Mouse (Mus musculus): ENCODE measurements around the gene Tmem233. TPM values are rescaled to one million over a fixed set of nuclear protein-coding genes. Genes with fewer than 3 reads are reported as not detected.

The Tmem233 gene
- polyA plus RNA-seq, 1 experiment from 2014 or later: not detected

- no peak overlapping the region for H3K9ac ChIP-seq (ENCODE audit: low read depth, low read length)
- H3K4me2 ChIP-seq (replicated peaks; ENCODE audit: low read depth): no peak overlapping the region
- no peak overlapping the region for H3K4me3 ChIP-seq (ENCODE audit: low read depth, low read length)
- H3K27ac ChIP-seq (ENCODE audit: low read depth, low read length): no peak overlapping the region
- no peaks in the 10 kb centered on the region for H3K9me3 ChIP-seq (ENCODE audit: control insufficient read depth)
- H3K27me3 ChIP-seq (replicated peaks; ENCODE audit: control insufficient read depth, insufficient read depth, low read length): no peaks in the 10 kb centered on the region
- no peak for ATAC-seq
- H3K4me1 ChIP-seq (replicated peaks; ENCODE audit: control insufficient read depth, insufficient read depth, low read length): no peaks in the 10 kb centered on the region
- peaks cover 40% of the 10 kb centered on the region for H3K36me3 ChIP-seq (ENCODE audit: control insufficient read depth, insufficient read depth)
- no peak for TF ChIP-seq CTCF (IDR thresholded peaks at IDR 0.05; ENCODE audit: low read depth)
- over 99% methylated on average over 11 of the region's 11 CpGs for WGBS
These were observed 91.3 kb downstream of the Tmem233 start for GRCm38 (mm10) chr5:115991717-115992116.

Other genes with a start within 250 kb of the Tmem233 start
- gene Cit, start 238.0 kb downstream of the Tmem233 start, polyA plus RNA-seq (2015; fragmentation: Nextera tagmentation; extraction: Ambion mirVana): 3.7 and 3.8 TPM in 2 replicates
- 77.8 and 80.6 TPM in 2 replicates for gene Prkab1, start 58.7 kb downstream of the Tmem233 start, polyA plus RNA-seq (2015; fragmentation: Nextera tagmentation; extraction: Ambion mirVana)
- 0.72 and 0.77 TPM in 2 replicates for gene Ccdc60, start 205.7 kb upstream of the Tmem233 start, polyA plus RNA-seq (2015; fragmentation: Nextera tagmentation; extraction: Ambion mirVana)